Mouse (Mus musculus) hindbrain, embryonic 12.5 days (tissue): ENCODE measurements around the gene Uqcc1. TPM values are rescaled to one million over a fixed set of nuclear protein-coding genes. Genes with fewer than 3 reads are reported as not detected.

Source experiments
- ATAC-seq: fragments of 200-750 bp; cut with Nextera tagmentation; 2 replicates; pipeline ENCODE4 v1.8.0; 2017; ENCODE audit warnings: moderate TSS enrichment; ENCODE audit not compliant: low FRiP score
- H3K27ac ChIP-seq: fragments of 300-500 bp; sonication (generic); 2 replicates; pipeline ENCODE4 v1.5.1; 2016; ENCODE audit warnings: mild to moderate bottlenecking
- H3K27me3 ChIP-seq: fragments of 300-500 bp; sonication (generic); 2 replicates; pipeline ENCODE4 v1.6.1; 2016; ENCODE audit warnings: mild to moderate bottlenecking
- H3K36me3 ChIP-seq: fragments of 300-500 bp; sonication (generic); 2 replicates; pipeline ENCODE4 v1.6.1; 2016; ENCODE audit warnings: mild to moderate bottlenecking
- H3K4me1 ChIP-seq: fragments of 300-500 bp; sonication (generic); 2 replicates; pipeline ENCODE4 v1.6.1; 2016
- H3K4me2 ChIP-seq: fragments of 300-500 bp; sonication (generic); replicated peaks from 2 replicates; pipeline ENCODE4 v1.6.1; 2016; ENCODE audit warnings: mild to moderate bottlenecking
- H3K4me3 ChIP-seq: fragments of 300-500 bp; sonication (generic); 2 replicates; pipeline ENCODE4 v1.5.1; 2016; ENCODE audit warnings: mild to moderate bottlenecking
- H3K9ac ChIP-seq: fragments of 300-500 bp; sonication (generic); 2 replicates; pipeline ENCODE4 v1.6.1; 2016; ENCODE audit warnings: mild to moderate bottlenecking, moderate library complexity
- H3K9me3 ChIP-seq: fragments of 300-500 bp; sonication (generic); replicated peaks from 2 replicates; pipeline ENCODE4 v1.6.1; 2016; ENCODE audit warnings: mild to moderate bottlenecking
- WGBS: fragments of 180-500 bp; shearing (Covaris S2); methylation state at CpG from one replicate; pipeline ENCODE4 v1.1.7; 2016; 5-methylcytosine and 5-hydroxymethylcytosine counted together
- polyA plus RNA-seq: library from polyadenylated mRNA; unstranded; fragments of >200 nt; fragmentation: Nextera tagmentation; extraction: Ambion mirVana; gene quantifications from 2 replicates; pipeline ENCODE4 v1.2.1, GENCODE M21; 2016

Uqcc1 gene
- polyA plus RNA-seq, 1 experiment from 2014 or later, result 65.5 TPM

DNA sequence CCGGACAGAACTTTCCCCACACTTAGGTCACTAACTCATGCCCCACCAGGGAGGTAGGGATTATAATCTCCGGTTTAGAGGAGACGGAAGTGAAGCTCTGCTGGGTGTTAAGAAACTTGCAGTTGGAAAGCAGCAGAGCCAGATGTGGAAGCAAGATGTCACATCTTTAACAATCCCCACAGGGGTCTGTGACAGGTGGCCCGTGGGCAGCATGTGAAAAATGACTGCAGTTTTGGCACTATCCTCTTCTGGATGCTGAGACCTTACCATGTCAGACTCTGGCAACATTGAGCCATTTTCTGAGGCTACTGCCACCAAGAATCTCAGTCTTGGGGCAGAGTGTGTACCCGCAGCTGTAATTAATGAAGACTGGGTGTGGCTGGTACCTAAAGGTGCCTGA is 126.1 kb downstream of the Uqcc1 start:
- Histone ChIP-seq H3K4me1 (no peaks in the 10 kb centered on the region), H3K9me3 (no peaks in the 10 kb centered on the region), H3K9ac (no peak overlapping the region), H3K27me3 (no peaks in the 10 kb centered on the region), H3K36me3 (peaks cover 12% of the 10 kb centered on the region), H3K4me2 (no peak overlapping the region), H3K4me3 (no peak overlapping the region), H3K27ac (no peak overlapping the region)
- no peak for ATAC-seq
- 79% methylated on average over 5 of the region's 5 CpGs for WGBS

DNA sequence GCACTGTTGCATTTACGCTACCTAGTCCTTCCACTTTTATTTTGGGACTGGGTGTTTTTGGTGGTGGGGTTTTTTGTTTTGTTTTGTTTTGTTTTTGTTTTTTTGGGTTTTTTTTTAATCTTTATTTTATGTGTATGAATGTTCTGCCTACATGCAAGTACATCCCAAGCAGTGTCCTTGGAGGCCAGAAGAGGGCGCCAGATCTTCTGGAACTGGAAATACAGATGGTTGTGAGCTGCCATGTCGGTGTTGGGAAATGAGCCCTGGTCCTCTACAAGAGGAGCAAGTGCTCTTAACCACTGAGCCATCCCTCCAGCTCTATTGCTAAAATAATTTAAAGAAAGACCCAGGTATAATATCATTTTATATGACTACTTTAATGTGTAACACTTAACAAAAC is 127.3 kb downstream of the Uqcc1 start:
- Histone ChIP-seq H3K27me3 (no peaks in the 10 kb centered on the region), H3K36me3 (peaks cover 22% of the 10 kb centered on the region), H3K9ac (no peak overlapping the region), H3K4me2 (no peak overlapping the region), H3K27ac (no peak overlapping the region), H3K4me3 (no peak overlapping the region), H3K9me3 (no peaks in the 10 kb centered on the region), H3K4me1 (no peaks in the 10 kb centered on the region)
- 57% methylated on average over 3 of the region's 3 CpGs for WGBS
- no peak for ATAC-seq

DNA sequence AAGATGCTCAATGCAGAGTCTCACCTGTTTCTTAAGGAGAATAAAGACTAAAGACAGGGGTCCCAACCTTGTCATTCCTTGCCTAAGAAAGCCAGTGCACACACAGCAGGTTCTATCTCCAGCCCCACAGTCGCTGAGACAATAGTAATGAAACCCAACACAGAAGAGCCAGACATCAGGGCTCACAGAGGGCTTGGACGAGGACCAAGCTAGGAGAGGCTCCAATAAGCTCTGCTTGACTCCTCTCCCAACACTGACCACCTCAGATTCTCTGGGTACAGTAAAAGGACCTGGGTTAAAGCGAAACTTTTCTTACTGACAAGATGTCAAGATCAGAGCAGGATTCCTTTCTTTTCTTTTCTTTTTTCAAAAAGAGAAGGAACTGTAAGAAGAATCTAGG is 131.5 kb downstream of the Uqcc1 start:
- H3K27ac ChIP-seq, result no peak overlapping the region
- H3K9ac ChIP-seq, result no peak overlapping the region
- H3K4me3 ChIP-seq, result no peak overlapping the region
- H3K4me2 ChIP-seq, result no peak overlapping the region
- peaks cover 30% of the 10 kb centered on the region for H3K36me3 ChIP-seq
- 66% methylated on average over 3 of the region's 3 CpGs for WGBS
- no peaks in the 10 kb centered on the region for H3K9me3 ChIP-seq
- no peaks in the 10 kb centered on the region for H3K4me1 ChIP-seq
- H3K27me3 ChIP-seq, result no peaks in the 10 kb centered on the region
- ATAC-seq, result no peak

Other genes starting within 250 kb of the Uqcc1 start
- 190 and 204 TPM in 2 replicates for gene Trpc4ap, start 237.9 kb downstream of the Uqcc1 start, polyA plus RNA-seq
- 37.3 and 38.5 TPM in 2 replicates for gene Edem2, start 200.8 kb downstream of the Uqcc1 start, polyA plus RNA-seq
- not detected in 2 replicates for gene Gm17581, start 194.4 kb downstream of the Uqcc1 start, polyA plus RNA-seq
- 3.4 and 4.1 TPM in 2 replicates for gene Procr, start 179.2 kb downstream of the Uqcc1 start, polyA plus RNA-seq
- 5.3 and 6.0 TPM in 2 replicates for gene Mmp24, start 155.0 kb downstream of the Uqcc1 start, polyA plus RNA-seq
- gene BC029722, start 110.9 kb downstream of the Uqcc1 start, polyA plus RNA-seq, result 17.1 and 17.3 TPM in 2 replicates
- 151 and 160 TPM in 2 replicates for gene Eif6, start 103.4 kb downstream of the Uqcc1 start, polyA plus RNA-seq
- gene Fam83c, start 95.5 kb downstream of the Uqcc1 start, polyA plus RNA-seq, result 0.41 and 0.46 TPM in 2 replicates
- gene Gm15557, start 10.4 kb upstream of the Uqcc1 start, polyA plus RNA-seq, result not detected in 2 replicates
- gene Gdf5, start 15.1 kb upstream of the Uqcc1 start, polyA plus RNA-seq, result 3.6 and 3.8 TPM in 2 replicates
- 26.9 and 27.7 TPM in 2 replicates for gene Cep250, start 26.1 kb upstream of the Uqcc1 start, polyA plus RNA-seq
- gene 6430550D23Rik, start 77.7 kb upstream of the Uqcc1 start, polyA plus RNA-seq, result 1.7 and 2.4 TPM in 2 replicates
- 230 and 257 TPM in 2 replicates for gene Ergic3, start 77.7 kb upstream of the Uqcc1 start, polyA plus RNA-seq
- 0.37 TPM in 1 of 2 replicates, not detected in the other for gene Fer1l4, start 122.6 kb upstream of the Uqcc1 start, polyA plus RNA-seq
- 7.5 and 7.9 TPM in 2 replicates for gene Spag4, start 134.9 kb upstream of the Uqcc1 start, polyA plus RNA-seq
- gene Cpne1, start 181.7 kb upstream of the Uqcc1 start, polyA plus RNA-seq, result 48.4 and 52.2 TPM in 2 replicates
- gene Rbm12, start 181.7 kb upstream of the Uqcc1 start, polyA plus RNA-seq, result 38.9 and 39.9 TPM in 2 replicates
- 20.9 and 34.5 TPM in 2 replicates for gene Gm28036, start 196.8 kb upstream of the Uqcc1 start, polyA plus RNA-seq
- 363 and 435 TPM in 2 replicates for gene Romo1, start 213.7 kb upstream of the Uqcc1 start, polyA plus RNA-seq
- gene Nfs1, start 213.9 kb upstream of the Uqcc1 start, polyA plus RNA-seq, result 29.2 and 29.7 TPM in 2 replicates
- 659 and 670 TPM in 2 replicates for gene Rbm39, start 249.9 kb upstream of the Uqcc1 start, polyA plus RNA-seq